Mouse (Mus musculus): ENCODE data around the gene Sult6b1. TPM values are rescaled to one million over a fixed set of nuclear protein-coding genes. Genes with fewer than 3 reads are reported as not detected.
A peak's percentile ranks its signal among the peaks of the same experiment; 100 is the strongest.

Gene Sult6b1
- polyA plus RNA-seq, 1 experiment from 2014 or later, result 0.25 TPM

DNA sequence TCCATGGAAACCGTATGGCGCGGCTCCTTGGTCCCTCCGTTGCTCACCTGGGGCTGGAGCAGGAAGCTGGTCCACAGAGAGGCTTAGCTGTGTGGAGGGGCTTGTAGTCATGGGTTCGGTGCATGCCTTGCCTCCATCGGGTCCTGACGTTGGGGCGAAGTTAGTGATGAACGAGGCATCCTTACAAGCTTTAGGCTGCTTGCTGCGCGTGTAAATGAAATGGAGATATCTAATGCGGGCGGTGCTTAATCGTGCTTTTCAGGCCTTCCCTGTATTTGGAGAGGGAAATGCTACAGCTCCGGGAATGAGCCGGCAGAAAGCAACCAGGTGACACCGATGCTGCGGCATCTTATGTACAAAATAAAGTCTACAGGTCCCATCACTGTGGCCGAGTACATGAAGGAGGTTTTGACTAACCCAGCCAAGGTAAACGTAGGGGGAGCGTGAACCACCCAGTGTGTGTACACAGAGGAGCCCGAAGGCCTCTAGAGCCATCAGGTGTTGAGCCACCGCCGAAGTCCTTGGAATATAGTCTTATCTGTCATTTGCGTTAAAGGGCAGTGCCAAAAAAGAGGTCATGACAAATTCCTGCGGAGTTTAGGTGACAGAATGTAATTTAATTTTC lies 30.5 kb upstream of the Sult6b1 start:
- no peak; the same call in none of the 2 replicates for ATAC-seq
- Histone ChIP-seq H3K9me3 (ENCODE audit: control insufficient read depth) (no peaks in the 10 kb centered on the region), H3K9ac (ENCODE audit: low read depth, low read length) (peak overlapping the region; percentile 68), H3K36me3 (ENCODE audit: control insufficient read depth, insufficient read depth) (peaks cover 33% of the 10 kb centered on the region), H3K27me3 (replicated peaks; ENCODE audit: control insufficient read depth, insufficient read depth, low read length) (no peaks in the 10 kb centered on the region), H3K27ac (ENCODE audit: low read depth, low read length) (no peak overlapping the region), H3K4me2 (replicated peaks; ENCODE audit: low read depth) (peak overlapping the region; percentile 78), H3K4me3 (ENCODE audit: low read depth, low read length) (peak overlapping the region; percentile 61), H3K4me1 (replicated peaks; ENCODE audit: control insufficient read depth, insufficient read depth, low read length) (no peaks in the 10 kb centered on the region)
- no peak for TF ChIP-seq CTCF (IDR thresholded peaks at IDR 0.05; ENCODE audit: low read depth)
- WGBS, result 4% methylated on average over 26 of the region's 26 CpGs

DNA sequence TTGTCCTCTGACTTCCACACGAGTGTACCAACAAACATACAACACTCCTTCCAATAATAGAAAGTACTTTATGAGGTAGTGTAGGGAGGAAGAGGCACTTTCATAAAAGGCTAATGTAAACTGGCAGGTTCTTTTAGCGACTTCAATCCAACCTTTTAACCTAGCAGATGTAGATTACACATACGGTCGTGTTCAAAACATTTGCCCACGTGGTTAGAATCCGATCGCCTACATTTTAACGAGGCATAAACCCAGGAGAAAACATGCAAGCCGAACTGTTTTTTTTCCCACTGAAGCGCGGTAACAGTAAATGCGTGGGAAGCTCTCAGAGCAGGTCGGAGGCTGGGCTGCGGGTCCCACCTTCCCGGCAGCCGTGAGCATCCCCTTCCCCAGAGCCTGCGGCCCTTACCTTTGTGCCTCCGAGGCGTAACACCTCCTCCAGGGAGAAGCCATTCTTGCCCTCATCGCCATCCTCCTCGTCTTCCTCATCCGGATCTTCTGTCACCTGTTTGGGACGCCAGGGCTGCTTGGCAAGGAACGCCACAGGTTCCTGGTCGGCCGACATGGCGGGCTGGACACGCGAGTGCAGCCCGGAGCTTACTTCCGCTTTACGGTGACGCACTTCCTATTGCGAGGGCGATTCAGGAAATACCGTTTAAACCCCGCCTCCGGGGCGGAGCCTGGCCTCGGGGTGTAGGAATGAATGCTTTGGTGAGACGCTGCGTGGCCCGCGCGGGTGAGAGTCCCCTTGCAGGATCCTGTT lies 29.9 kb upstream of the Sult6b1 start, which contains the start of the genes Cebpz and Ndufaf7:
TSS of gene Cebpz (minus strand) at position 601 of the 763 bp plus-strand sequence.
TSS of gene Ndufaf7 (plus strand) at position 671 of the 763 bp plus-strand sequence.
- Histone ChIP-seq H3K27me3 (replicated peaks; ENCODE audit: control insufficient read depth, insufficient read depth, low read length) (no peaks in the 10 kb centered on the region), H3K4me3 (ENCODE audit: low read depth, low read length) (peak within 1 kb of the TSS; percentile 61), H3K9me3 (ENCODE audit: control insufficient read depth) (no peaks in the 10 kb centered on the region), H3K36me3 (ENCODE audit: control insufficient read depth, insufficient read depth) (peaks cover 35% of the 10 kb centered on the region), H3K4me1 (replicated peaks; ENCODE audit: control insufficient read depth, insufficient read depth, low read length) (no peaks in the 10 kb centered on the region), H3K4me2 (replicated peaks; ENCODE audit: low read depth) (peak within 1 kb of the TSS; percentile 78), H3K9ac (ENCODE audit: low read depth, low read length) (peak within 1 kb of the TSS; percentile 68), H3K27ac (ENCODE audit: low read depth, low read length) (peak within 1 kb of the TSS; percentile 9; the same call in 1 of the 2 replicates)
- TF ChIP-seq CTCF (IDR thresholded peaks at IDR 0.05; ENCODE audit: low read depth), result no peak
- peak; percentile 100 for ATAC-seq
- WGBS, result under 1% methylated on average over 45 of the region's 45 CpGs

DNA sequence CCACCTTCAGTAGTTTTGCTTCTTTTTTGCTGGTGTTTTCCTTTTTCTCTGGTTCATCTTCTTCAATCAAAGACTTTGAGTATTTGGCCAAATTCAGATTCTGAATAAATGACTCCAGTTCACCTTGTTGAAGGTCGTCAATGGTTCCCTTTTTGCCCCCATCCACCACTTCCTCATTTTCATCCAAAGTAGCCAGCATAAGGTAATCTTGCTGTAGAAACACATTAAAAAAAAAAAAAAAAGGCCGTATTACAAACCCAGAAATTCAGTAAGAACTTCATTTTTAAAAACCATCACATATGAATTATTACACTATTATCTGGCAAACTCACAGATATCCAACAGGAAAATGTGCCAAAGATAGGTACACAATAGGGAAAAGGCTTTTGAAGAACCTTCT lies 29.1 kb upstream of the Sult6b1 start:
- H3K4me3 ChIP-seq (ENCODE audit: low read depth, low read length), result peak overlapping the region; percentile 61
- no peak for ATAC-seq
- 77% methylated on average over 2 of the region's 2 CpGs for WGBS
- no peaks in the 10 kb centered on the region for H3K27me3 ChIP-seq (replicated peaks; ENCODE audit: control insufficient read depth, insufficient read depth, low read length)
- TF ChIP-seq CTCF (IDR thresholded peaks at IDR 0.05; ENCODE audit: low read depth), result no peak
- H3K4me1 ChIP-seq (replicated peaks; ENCODE audit: control insufficient read depth, insufficient read depth, low read length), result no peaks in the 10 kb centered on the region
- H3K4me2 ChIP-seq (replicated peaks; ENCODE audit: low read depth), result peak overlapping the region; percentile 78
- H3K9me3 ChIP-seq (ENCODE audit: control insufficient read depth), result no peaks in the 10 kb centered on the region
- no peak overlapping the region for H3K27ac ChIP-seq (ENCODE audit: low read depth, low read length)
- H3K9ac ChIP-seq (ENCODE audit: low read depth, low read length), result peak overlapping the region; percentile 68
- H3K36me3 ChIP-seq (ENCODE audit: control insufficient read depth, insufficient read depth), result peaks cover 39% of the 10 kb centered on the region

DNA sequence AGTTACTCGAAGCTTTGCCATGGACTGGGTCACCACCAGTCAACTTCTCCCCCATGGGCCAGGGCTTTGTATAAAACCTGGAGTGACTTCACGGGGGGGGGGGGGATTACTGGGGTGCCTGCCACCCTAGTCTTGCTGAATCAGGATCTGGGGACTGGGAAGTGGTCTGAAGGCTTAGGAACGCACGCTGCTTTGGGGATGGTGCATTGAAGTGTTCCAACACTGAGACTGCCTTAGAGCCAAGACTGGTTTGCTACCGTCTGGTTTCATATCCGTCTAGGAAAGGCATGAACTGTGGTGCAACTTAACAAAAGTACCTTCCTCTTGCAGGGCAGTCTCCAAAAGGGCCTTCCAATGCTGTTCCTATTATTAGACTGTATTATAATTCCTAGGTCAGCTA lies 10.9 kb upstream of the Sult6b1 start:
- Histone ChIP-seq H3K4me1 (replicated peaks; ENCODE audit: control insufficient read depth, insufficient read depth, low read length) (peaks cover 3% of the 10 kb centered on the region; the same call in 1 of the 2 replicates), H3K4me2 (replicated peaks; ENCODE audit: low read depth) (peak overlapping the region; percentile 91), H3K36me3 (ENCODE audit: control insufficient read depth, insufficient read depth) (peaks cover 24% of the 10 kb centered on the region), H3K9me3 (ENCODE audit: control insufficient read depth) (no peaks in the 10 kb centered on the region), H3K9ac (ENCODE audit: low read depth, low read length) (no peak overlapping the region), H3K27me3 (replicated peaks; ENCODE audit: control insufficient read depth, insufficient read depth, low read length) (no peaks in the 10 kb centered on the region), H3K4me3 (ENCODE audit: low read depth, low read length) (no peak overlapping the region), H3K27ac (ENCODE audit: low read depth, low read length) (no peak overlapping the region)
- ATAC-seq, result no peak
- 46% methylated on average over 6 of the region's 6 CpGs for WGBS
- no peak for TF ChIP-seq CTCF (IDR thresholded peaks at IDR 0.05; ENCODE audit: low read depth)

DNA sequence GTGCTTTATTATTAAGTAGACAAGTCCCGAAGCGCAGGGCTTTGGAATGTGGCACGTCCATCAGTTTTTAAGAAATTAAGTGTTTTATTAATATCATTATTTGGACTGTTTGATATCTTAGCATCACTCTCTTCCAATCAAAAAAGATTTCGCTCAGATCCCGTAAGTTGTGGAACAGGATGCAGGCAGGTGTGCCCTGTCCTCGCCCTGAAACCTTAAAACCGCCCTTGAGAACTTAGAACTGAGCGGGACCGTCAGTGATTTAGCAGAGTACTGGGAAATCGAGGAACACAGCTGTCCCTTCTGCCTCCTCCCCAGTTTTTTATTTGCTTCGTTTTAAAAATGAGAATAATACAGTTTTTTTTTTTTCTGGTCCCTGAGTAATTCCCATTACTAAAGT lies 10.1 kb upstream of the Sult6b1 start:
- Histone ChIP-seq H3K27ac (ENCODE audit: low read depth, low read length) (peak overlapping the region; percentile 84; the same call in 1 of the 2 replicates), H3K4me3 (ENCODE audit: low read depth, low read length) (peak overlapping the region; percentile 76), H3K27me3 (replicated peaks; ENCODE audit: control insufficient read depth, insufficient read depth, low read length) (no peaks in the 10 kb centered on the region), H3K9me3 (ENCODE audit: control insufficient read depth) (no peaks in the 10 kb centered on the region), H3K9ac (ENCODE audit: low read depth, low read length) (peak overlapping the region; percentile 67), H3K4me2 (replicated peaks; ENCODE audit: low read depth) (peak overlapping the region; percentile 91), H3K36me3 (ENCODE audit: control insufficient read depth, insufficient read depth) (peaks cover 16% of the 10 kb centered on the region), H3K4me1 (replicated peaks; ENCODE audit: control insufficient read depth, insufficient read depth, low read length) (peaks cover 3% of the 10 kb centered on the region; the same call in 1 of the 2 replicates)
- WGBS, result under 1% methylated on average over 11 of the region's 11 CpGs
- peak; percentile 39 for ATAC-seq
- no peak for TF ChIP-seq CTCF (IDR thresholded peaks at IDR 0.05; ENCODE audit: low read depth)

DNA sequence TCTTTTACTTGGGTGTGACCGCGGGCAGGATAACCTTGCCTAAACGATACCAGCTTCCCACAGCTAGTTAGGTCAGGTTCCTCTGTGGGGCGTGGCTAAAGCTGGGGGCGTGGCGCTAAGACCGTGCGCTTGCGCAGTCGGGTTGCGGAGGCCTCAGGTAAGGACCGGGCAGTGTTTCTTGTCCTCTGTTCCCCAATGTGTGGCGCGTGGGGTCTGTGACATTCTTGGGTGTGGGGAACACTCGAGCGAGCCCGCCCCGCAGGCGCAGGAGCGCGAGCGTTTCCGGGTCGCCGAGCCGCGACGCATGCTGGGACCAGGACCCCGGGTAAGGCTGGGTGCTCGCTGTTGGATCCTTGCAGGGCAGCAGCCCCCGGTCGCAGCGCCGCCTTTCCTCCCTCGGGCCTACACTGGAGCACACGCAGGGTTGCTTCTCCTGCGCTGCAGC lies 9.6 kb upstream of the Sult6b1 start, which contains the start of gene Cebpzos:
TSS of gene Cebpzos (plus strand) at position 132 of the 445 bp plus-strand sequence.
- H3K36me3 ChIP-seq (ENCODE audit: control insufficient read depth, insufficient read depth), result peaks cover 11% of the 10 kb centered on the region
- peak; percentile 94 for ATAC-seq
- peak; percentile 31; the same call in 1 of the 2 replicates for TF ChIP-seq CTCF (IDR thresholded peaks at IDR 0.05; ENCODE audit: low read depth)
- peak within 1 kb of the TSS; percentile 67 for H3K9ac ChIP-seq (ENCODE audit: low read depth, low read length)
- no peaks in the 10 kb centered on the region for H3K9me3 ChIP-seq (ENCODE audit: control insufficient read depth)
- WGBS, result under 1% methylated on average over 37 of the region's 37 CpGs
- H3K27me3 ChIP-seq (replicated peaks; ENCODE audit: control insufficient read depth, insufficient read depth, low read length), result no peaks in the 10 kb centered on the region
- H3K4me2 ChIP-seq (replicated peaks; ENCODE audit: low read depth), result peak within 1 kb of the TSS; percentile 91
- H3K4me1 ChIP-seq (replicated peaks; ENCODE audit: control insufficient read depth, insufficient read depth, low read length), result peaks cover 3% of the 10 kb centered on the region; the same call in 1 of the 2 replicates
- peak within 1 kb of the TSS; percentile 84 for H3K27ac ChIP-seq (ENCODE audit: low read depth, low read length)
- peak within 1 kb of the TSS; percentile 76 for H3K4me3 ChIP-seq (ENCODE audit: low read depth, low read length)

Data from intestine, postnatal 0 days (tissue).